Comparison of ENCODE assay signal across 8 mouse cellular contexts in the genomic region with DNA sequence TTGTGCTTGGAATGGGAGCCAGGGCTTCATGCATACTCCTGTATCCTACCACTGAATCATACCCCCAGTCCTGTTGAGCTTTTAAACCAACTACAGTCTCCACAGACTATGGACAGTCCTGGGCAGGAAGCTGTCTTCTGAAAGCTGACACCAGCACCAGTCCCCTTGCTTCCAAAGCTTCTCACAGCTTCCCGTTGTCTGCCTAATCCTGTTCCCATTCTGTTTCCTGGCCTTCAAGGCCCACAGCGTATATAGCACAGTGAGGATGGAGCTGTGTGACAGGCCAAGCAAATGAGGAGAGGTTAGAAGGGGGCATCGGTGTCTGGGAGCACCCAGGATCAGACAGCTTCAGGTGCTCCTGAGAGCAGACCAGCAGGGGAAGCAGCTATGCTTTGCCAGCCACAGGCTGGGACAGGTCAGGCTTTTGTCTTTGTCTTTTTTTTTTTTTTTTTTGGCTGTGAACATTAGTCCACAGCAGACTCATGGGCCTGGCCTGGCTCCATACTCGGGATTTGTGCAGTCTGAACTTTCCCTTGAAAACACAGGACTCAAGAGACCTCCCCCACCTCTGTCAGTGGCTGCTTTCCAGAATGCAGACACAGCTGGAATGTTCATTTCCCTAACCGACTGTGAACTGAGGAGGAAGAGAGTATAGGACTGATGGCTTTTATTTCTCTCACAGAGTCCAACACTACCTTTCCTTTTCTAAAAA. TPM values are rescaled to one million over a fixed set of nuclear protein-coding genes. Genes with fewer than 3 reads are reported as not detected.
A peak's percentile ranks its signal among the peaks of the same experiment; 100 is the strongest.
DNase-seq lines count a peak whose midpoint lies in the region; ATAC-seq lines count a peak whose summit lies in the region.

No protein-coding gene starts in this region.

- 21% methylated on average over 5 of the region's 5 CpGs for WGBS in kidney, embryonic 15.5 days

- no peak overlapping the region for H3K4me3 ChIP-seq in kidney, embryonic 15.5 days (replicated peaks)

- H3K4me1 ChIP-seq in kidney, embryonic 15.5 days, result peaks cover 15% of the 10 kb centered on the region

- H3K9ac ChIP-seq in kidney, embryonic 15.5 days, result no peak overlapping the region

- H3K9me3 ChIP-seq in kidney, embryonic 15.5 days (replicated peaks), result no peaks in the 10 kb centered on the region

- H3K36me3 ChIP-seq in kidney, embryonic 15.5 days, result no peaks in the 10 kb centered on the region

- H3K4me2 ChIP-seq in kidney, embryonic 15.5 days, result no peak overlapping the region

- H3K27ac ChIP-seq in kidney, embryonic 15.5 days, result peak overlapping the region; percentile 78

- no peaks in the 10 kb centered on the region for H3K27me3 ChIP-seq in kidney, embryonic 15.5 days

- peak; percentile 71; the same call in 1 of the 2 replicates for ATAC-seq in kidney, embryonic 15.5 days (replicated peaks; ENCODE audit: low FRiP score)
- no peak for ATAC-seq in granulocyte monocyte progenitor cell, adult 5-6 weeks (replicated peaks; ENCODE audit: poor library complexity, severe bottlenecking)

- DNase-seq in urinary bladder, postnatal 14 days (ENCODE audit: low spot score), result peak; percentile 71
- DNase-seq in urinary bladder, postnatal 10 days (ENCODE audit: low spot score), result no peak
- DNase-seq in gastrocnemius, postnatal 4 days (ENCODE audit: low spot score in 2 of 2), result peak; percentile 48 to 87
- peak; percentile 51 for DNase-seq in ovary, postnatal 36 days (ENCODE audit: low spot score)
- DNase-seq in spleen, postnatal 14 days (ENCODE audit: low spot score in 2 of 2), result no peak
- no peak for DNase-seq in right cerebral cortex, postnatal 25 days

RNA-seq across cellular contexts. Expression of a gene that starts 2.1 kb away (rescaled TPM):
- total RNA-seq in gastrocnemius, postnatal 4 days (2021), result under 1 TPM; 0.31 to 0.52 TPM
- 0.12 TPM in 1 of 2 replicates, not detected in the other for polyA plus RNA-seq in kidney, embryonic 15.5 days (2015; fragmentation: Nextera tagmentation; extraction: Ambion mirVana)
- total RNA-seq in granulocyte monocyte progenitor cell, adult 5-6 weeks (2014; fragmentation: Nextera tagmentation), result not detected in 2 replicates
- not detected in 2 replicates for total RNA-seq in granulocyte monocyte progenitor cell, adult 5-6 weeks (2017)

RNA-seq across cellular contexts. Expression of a gene that starts 31.0 kb away (rescaled TPM):
- total RNA-seq in gastrocnemius, postnatal 4 days (2021), result under 1 TPM in 1 of 2 experiments, not detected in 1; 0.05 TPM
- polyA plus RNA-seq in kidney, embryonic 15.5 days (2015; fragmentation: Nextera tagmentation; extraction: Ambion mirVana), result 0.18 and 0.22 TPM in 2 replicates
- not detected in 2 replicates for total RNA-seq in granulocyte monocyte progenitor cell, adult 5-6 weeks (2014; fragmentation: Nextera tagmentation)
- total RNA-seq in granulocyte monocyte progenitor cell, adult 5-6 weeks (2017), result not detected in 2 replicates

RNA-seq across cellular contexts. Expression of a gene that starts 36.9 kb away (rescaled TPM):
- 1 to 10 TPM; 1.7 to 2.1 TPM for total RNA-seq in gastrocnemius, postnatal 4 days (2021)
- 1.5 and 1.7 TPM in 2 replicates for polyA plus RNA-seq in kidney, embryonic 15.5 days (2015; fragmentation: Nextera tagmentation; extraction: Ambion mirVana)
- 1.8 and 1.9 TPM in 2 replicates for total RNA-seq in granulocyte monocyte progenitor cell, adult 5-6 weeks (2014; fragmentation: Nextera tagmentation)
- total RNA-seq in granulocyte monocyte progenitor cell, adult 5-6 weeks (2017), result 1.8 and 3.1 TPM in 2 replicates

RNA-seq across cellular contexts. Expression of a gene that starts 37.3 kb away (rescaled TPM):
- total RNA-seq in gastrocnemius, postnatal 4 days (2021), result 10 to 100 TPM; 13.8 to 14.0 TPM
- 17.7 and 18.2 TPM in 2 replicates for polyA plus RNA-seq in kidney, embryonic 15.5 days (2015; fragmentation: Nextera tagmentation; extraction: Ambion mirVana)
- total RNA-seq in granulocyte monocyte progenitor cell, adult 5-6 weeks (2014; fragmentation: Nextera tagmentation), result 24.7 and 26.8 TPM in 2 replicates
- total RNA-seq in granulocyte monocyte progenitor cell, adult 5-6 weeks (2017), result 15.6 and 17.5 TPM in 2 replicates

RNA-seq across cellular contexts. Expression of a gene that starts 59.3 kb away (rescaled TPM):
- total RNA-seq in gastrocnemius, postnatal 4 days (2021), result 10 to 100 TPM; 52.8 to 57.5 TPM
- 202 and 204 TPM in 2 replicates for polyA plus RNA-seq in kidney, embryonic 15.5 days (2015; fragmentation: Nextera tagmentation; extraction: Ambion mirVana)
- 10.4 and 19.9 TPM in 2 replicates for total RNA-seq in granulocyte monocyte progenitor cell, adult 5-6 weeks (2014; fragmentation: Nextera tagmentation)
- 6.3 and 11.7 TPM in 2 replicates for total RNA-seq in granulocyte monocyte progenitor cell, adult 5-6 weeks (2017)

Comparison
In these comparisons a context has a peak if more than half of its experiments do, and no peak if none do; other contexts are left out.
1. DNase-seq: peak in urinary bladder, postnatal 14 days (single experiment), gastrocnemius, postnatal 4 days (2 of 2) and ovary, postnatal 36 days (single experiment); none in urinary bladder, postnatal 10 days (single experiment), spleen, postnatal 14 days (0 of 2) and right cerebral cortex, postnatal 25 days (single experiment).